Mouse (Mus musculus): Measurements from ENCODE around the gene Uap1. TPM values are rescaled to one million over a fixed set of nuclear protein-coding genes. Genes with fewer than 3 reads are reported as not detected.

Uap1 gene
- total RNA-seq (2015) = 89.7 and 105 TPM in 2 replicates
- total RNA-seq (2017) = 62.0 and 74.7 TPM in 2 replicates

- peak; percentile 87 for ATAC-seq (replicated peaks; ENCODE audit: poor library complexity)
These were observed at the start of gene Uap1 for GRCm38 (mm10) chr1:170174814-170175332. TSS of gene Uap1 (minus strand) at chr1:170174957.

GRCm38 (mm10) chr1:170223276-170223675 is 48.5 kb upstream of the Uap1 start:
- ATAC-seq (replicated peaks; ENCODE audit: poor library complexity) = no peak

- no peak for ATAC-seq (replicated peaks; ENCODE audit: poor library complexity)
These were observed 45.6 kb upstream of the Uap1 start for GRCm38 (mm10) chr1:170220351-170220750.

- peak; percentile 79 for ATAC-seq (replicated peaks; ENCODE audit: poor library complexity)
These were observed 43.5 kb upstream of the Uap1 start for GRCm38 (mm10) chr1:170218091-170218884.

GRCm38 (mm10) chr1:170215590-170215989 is 40.8 kb upstream of the Uap1 start:
- no peak for ATAC-seq (replicated peaks; ENCODE audit: poor library complexity)

- peak; percentile 95 for ATAC-seq (replicated peaks; ENCODE audit: poor library complexity)
These were observed 40.2 kb upstream of the Uap1 start, which contains the start of gene Uhmk1 for GRCm38 (mm10) chr1:170214757-170215522. TSS of gene Uhmk1 (minus strand) at chr1:170215397.

- no peak for ATAC-seq (replicated peaks; ENCODE audit: poor library complexity)
These were observed 39.6 kb upstream of the Uap1 start for GRCm38 (mm10) chr1:170214383-170214756.

- no peak for ATAC-seq (replicated peaks; ENCODE audit: poor library complexity)
These were observed 38.6 kb upstream of the Uap1 start for GRCm38 (mm10) chr1:170213181-170213879.

GRCm38 (mm10) chr1:170206395-170206794 is 31.6 kb upstream of the Uap1 start:
- ATAC-seq (replicated peaks; ENCODE audit: poor library complexity) = no peak

GRCm38 (mm10) chr1:170200379-170200778 is 25.6 kb upstream of the Uap1 start:
- peak; percentile 93 for ATAC-seq (replicated peaks; ENCODE audit: poor library complexity)

- no peak for ATAC-seq (replicated peaks; ENCODE audit: poor library complexity)
These were observed 21.5 kb upstream of the Uap1 start for GRCm38 (mm10) chr1:170196211-170196610.

GRCm38 (mm10) chr1:170191925-170192324 is 17.2 kb upstream of the Uap1 start:
- no peak for ATAC-seq (replicated peaks; ENCODE audit: poor library complexity)

GRCm38 (mm10) chr1:170190225-170190624 is 15.5 kb upstream of the Uap1 start:
- ATAC-seq (replicated peaks; ENCODE audit: poor library complexity) = peak; percentile 17; the same call in 1 of the 2 replicates

- ATAC-seq (replicated peaks; ENCODE audit: poor library complexity) = no peak
These were observed 13.8 kb upstream of the Uap1 start for GRCm38 (mm10) chr1:170188601-170189000.

GRCm38 (mm10) chr1:170186531-170186930 is 11.8 kb upstream of the Uap1 start:
- ATAC-seq (replicated peaks; ENCODE audit: poor library complexity) = no peak

- ATAC-seq (replicated peaks; ENCODE audit: poor library complexity) = no peak
These were observed 10.4 kb upstream of the Uap1 start for GRCm38 (mm10) chr1:170185137-170185536.

- ATAC-seq (replicated peaks; ENCODE audit: poor library complexity) = no peak
These were observed 7.9 kb upstream of the Uap1 start for GRCm38 (mm10) chr1:170182706-170183105.

- ATAC-seq (replicated peaks; ENCODE audit: poor library complexity) = 0 out of 2 replicates have a peak, but pooled peaks have one; percentile 1
These were observed 2.0 kb upstream of the Uap1 start for GRCm38 (mm10) chr1:170176661-170177239.

GRCm38 (mm10) chr1:170175848-170176247 is 1.1 kb upstream of the Uap1 start:
- no peak for ATAC-seq (replicated peaks; ENCODE audit: poor library complexity)

- peak; percentile 25 for ATAC-seq (replicated peaks; ENCODE audit: poor library complexity)
These were observed 555 bp downstream of the Uap1 start for GRCm38 (mm10) chr1:170173991-170174813.
